Mouse (Mus musculus) left cerebral cortex, postnatal 25 days (tissue): ENCODE data around the gene Dnajc2. TPM values are rescaled to one million over a fixed set of nuclear protein-coding genes. Genes with fewer than 3 reads are reported as not detected.

Source experiments
- DNase-seq, 2 experiments: peaks; one replicate each; pipeline ENCODE4 v3.0.0; 2022; ENCODE audit warnings: low spot score in 2 of 2, mixed read lengths in 1 of 2
- intact Hi-C: fragments of 180-260 bp; cut with DNase I; formaldehyde crosslinking; loops from one replicate; pipeline ENCODE4 v1.15.1; 2025
- total RNA-seq, 2 experiments: library from RNA; stranded (reverse); gene quantifications; 2 replicates each; pipeline ENCODE4 v1.2.3; 2021

Gene Dnajc2
- total RNA-seq, 2 experiments from 2014 or later: 29.6 to 34.9 TPM

- intact Hi-C loops: no loop called here
- DNase-seq: no peak
Measured at GRCm38 (mm10) chr5:21768506-21768905, 16.5 kb downstream of the Dnajc2 start.

DNA sequence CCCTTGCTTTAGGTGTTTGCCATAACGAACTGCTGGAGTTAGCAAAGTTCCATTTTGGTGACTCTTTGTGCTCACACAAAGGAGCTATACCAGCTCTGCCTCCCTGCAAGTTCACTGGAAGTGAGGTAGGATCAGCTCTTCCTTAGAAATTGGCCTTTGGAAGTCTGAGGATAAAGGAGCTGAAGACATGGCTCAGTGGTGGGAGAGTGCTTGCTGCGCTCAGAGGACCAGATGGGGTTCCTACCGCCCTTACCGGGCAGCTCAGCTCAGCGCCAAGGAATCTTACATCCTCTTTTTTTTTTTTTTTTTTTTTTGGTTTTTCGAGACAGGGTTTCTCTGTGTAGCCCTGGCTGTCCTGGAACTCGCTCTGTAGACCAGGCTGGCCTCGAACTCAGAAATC, 39.1 kb downstream of the Dnajc2 start:
- intact Hi-C loops: no loop called here
- DNase-seq: no peak

DNA sequence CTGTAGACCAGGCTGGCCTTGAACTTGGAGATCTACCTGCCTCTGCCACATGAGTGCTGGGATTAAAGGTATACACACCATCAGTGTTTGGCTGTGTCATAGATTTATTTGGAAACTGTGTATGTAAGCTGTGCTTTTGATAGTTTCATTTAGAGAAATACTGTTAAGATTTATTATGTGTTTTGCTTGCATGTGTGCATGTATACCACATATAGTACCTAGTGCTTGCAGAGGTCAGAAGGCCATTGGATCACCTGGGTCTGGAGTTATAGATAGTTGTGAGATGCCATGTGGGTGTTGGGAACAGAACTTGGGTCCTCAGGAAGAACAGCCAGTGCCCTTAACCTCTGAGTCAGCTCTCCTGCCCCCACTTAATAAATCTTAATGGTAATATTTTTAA, 40.4 kb downstream of the Dnajc2 start:
- DNase-seq: no peak

GRCm38 (mm10) chr5:21743606-21744005, 41.4 kb downstream of the Dnajc2 start:
- intact Hi-C loops: no loop called here

More for the DNA sequence above, 40.4 kb downstream of the Dnajc2 start:
- intact Hi-C loops: no loop called here

GRCm38 (mm10) chr5:21739881-21740280, 45.2 kb downstream of the Dnajc2 start:
- intact Hi-C loops: loop anchor here (5.0 to 10.0 kb wide), 4 partner anchors 47 to 777 kb away; partner anchors contain the start of genes Dnajc2 and Psmc2
- DNase-seq: no peak

More at GRCm38 (mm10) chr5:21743606-21744005, 41.4 kb downstream of the Dnajc2 start:
- no peak for DNase-seq

GRCm38 (mm10) chr5:21739120-21739519, 45.9 kb downstream of the Dnajc2 start:
- intact Hi-C loops: loop anchor here (5.0 to 10.0 kb wide), 4 partner anchors 48 to 778 kb away; partner anchors contain the start of genes Dnajc2 and Psmc2
- no peak for DNase-seq

DNA sequence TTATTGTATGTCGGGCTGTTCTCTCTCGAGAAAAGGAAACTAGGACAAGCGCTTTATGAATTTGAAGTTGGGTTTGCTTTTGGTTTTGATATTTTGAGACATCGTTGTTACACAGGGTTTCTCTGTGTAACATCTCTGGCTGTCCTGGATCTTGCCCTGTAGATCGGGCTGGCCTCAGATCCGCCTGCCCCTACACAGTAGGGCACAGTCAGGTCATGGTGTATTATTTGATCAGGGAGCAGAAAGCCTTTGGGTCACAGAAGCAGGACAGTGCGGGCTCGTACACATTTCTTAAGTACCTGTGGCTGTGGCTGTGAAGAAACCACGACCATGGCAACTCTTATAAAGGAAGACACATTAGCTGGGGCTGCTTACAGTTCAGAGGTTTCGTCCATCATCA, 47.4 kb downstream of the Dnajc2 start:
- no peak for DNase-seq
- intact Hi-C loops: loop anchor here (1.0 to 10.0 kb wide), 5 partner anchors 50 to 780 kb away; partner anchors contain the start of genes Dnajc2 and Psmc2

DNA sequence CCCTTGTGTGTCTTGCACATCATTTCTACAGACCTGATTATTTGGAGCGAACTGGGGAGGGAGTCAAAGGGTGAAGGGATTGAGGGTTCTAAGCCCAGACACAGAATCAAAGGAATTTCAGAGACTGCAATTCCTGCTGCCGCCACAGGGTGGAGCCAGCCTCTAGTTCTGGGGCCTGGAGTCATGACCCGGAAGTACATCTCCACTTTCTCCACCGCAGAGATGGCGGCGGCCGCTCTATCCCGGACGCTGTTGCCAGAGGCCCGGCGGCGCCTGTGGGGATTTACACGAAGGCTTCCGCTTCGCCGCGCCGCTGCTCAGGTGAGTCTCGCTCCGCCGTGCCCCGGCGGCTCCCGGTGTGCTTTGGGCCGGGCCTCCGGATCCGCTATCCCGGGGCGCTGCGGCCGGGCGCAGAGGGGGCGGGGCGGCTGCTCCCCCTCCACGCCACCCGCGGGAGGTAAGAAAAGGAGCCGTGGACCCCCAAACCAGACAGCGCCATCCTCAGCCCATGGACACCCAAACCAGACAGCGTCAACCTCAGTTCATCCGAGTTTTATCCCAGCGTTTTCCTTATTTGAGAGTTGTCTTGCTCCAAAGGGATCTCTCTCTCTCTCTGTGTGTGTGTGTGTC, 48.0 kb downstream of the Dnajc2 start, which contains the start of gene Pmpcb:
Pmpcb (plus strand) TSS at position 186 of the 630 bp plus-strand sequence.
- intact Hi-C loops: loop anchor here (1.0 to 10.0 kb wide), 5 partner anchors 50 to 780 kb away; partner anchors contain the start of genes Dnajc2 and Psmc2
- DNase-seq: peak; percentile 89 to 91

GRCm38 (mm10) chr5:21736046-21736445, 49.0 kb downstream of the Dnajc2 start:
- intact Hi-C loops: loop anchor here (5.0 to 10.0 kb wide), 4 partner anchors 51 to 781 kb away; partner anchors contain the start of genes Dnajc2 and Psmc2
- no peak for DNase-seq

DNA sequence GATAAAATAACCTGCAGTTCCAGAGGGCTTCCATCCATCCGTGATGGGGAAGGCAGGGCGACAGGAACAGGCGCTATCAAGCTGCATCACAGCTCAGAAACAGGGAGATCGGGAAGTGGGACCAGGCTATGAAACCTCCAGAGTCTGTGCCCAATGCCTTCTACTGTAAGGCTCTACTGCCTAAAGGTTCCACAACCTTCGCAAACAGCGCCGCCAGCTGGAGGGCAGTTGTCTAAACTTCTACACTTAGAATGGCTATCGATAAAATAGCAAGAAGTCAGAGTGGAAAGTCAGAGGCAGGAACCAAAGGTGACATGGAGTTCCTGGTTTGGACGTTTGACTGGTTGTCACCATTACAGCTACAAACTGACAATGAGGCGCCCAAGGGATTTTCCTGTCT, 49.5 kb downstream of the Dnajc2 start:
- peak; percentile 40 to 63 for DNase-seq
- intact Hi-C loops: loop anchor here (5.0 to 10.0 kb wide), 4 partner anchors 52 to 782 kb away; partner anchors contain the start of genes Dnajc2 and Psmc2

DNA sequence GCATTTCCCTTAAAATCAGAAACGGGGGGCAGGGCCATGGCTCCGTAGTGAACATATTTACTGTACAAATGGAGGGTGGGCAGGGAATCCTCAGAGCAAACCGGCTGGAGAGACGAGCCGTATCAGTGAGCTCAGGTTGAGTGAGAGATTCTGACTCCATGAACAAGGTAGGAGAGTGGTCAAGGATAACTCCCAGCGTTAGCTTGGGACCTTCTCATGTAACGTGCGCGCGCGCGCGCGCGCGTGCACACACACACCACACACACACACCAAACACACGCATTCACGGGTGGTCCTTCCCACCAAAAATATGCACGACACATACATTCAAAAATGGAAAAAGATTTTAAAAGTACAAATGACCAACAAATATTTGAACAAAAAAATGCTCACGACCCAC, 50.0 kb downstream of the Dnajc2 start:
- intact Hi-C loops: loop anchor here (5.0 to 10.0 kb wide), 4 partner anchors 52 to 782 kb away; partner anchors contain the start of genes Dnajc2 and Psmc2

DNA sequence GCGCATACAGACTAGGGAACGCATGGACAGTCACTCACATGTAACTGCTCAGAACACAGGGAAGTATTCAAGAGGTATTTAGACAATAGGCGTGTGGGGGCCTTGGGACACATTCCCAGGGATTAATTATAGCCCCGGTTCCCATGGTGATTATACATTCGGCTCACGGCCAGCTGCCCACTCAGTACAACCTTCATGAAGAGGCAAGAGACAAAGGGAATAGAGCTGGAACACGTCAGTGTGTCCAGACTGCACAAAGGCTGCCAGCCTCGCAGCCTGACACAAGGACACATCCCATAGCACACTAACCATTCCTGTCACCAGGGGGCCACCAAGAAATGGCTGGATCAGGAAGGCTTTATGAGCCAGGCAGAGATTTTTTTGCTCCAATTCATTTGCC, 52.1 kb downstream of the Dnajc2 start:
- intact Hi-C loops: loop anchor here (2.0 to 10.0 kb wide), 3 partner anchors 32 to 468 kb away; partner anchors contain the start of gene Napepld
- DNase-seq: peak; percentile 82 to 97

More for the DNA sequence above, 50.0 kb downstream of the Dnajc2 start:
- no peak for DNase-seq

DNA sequence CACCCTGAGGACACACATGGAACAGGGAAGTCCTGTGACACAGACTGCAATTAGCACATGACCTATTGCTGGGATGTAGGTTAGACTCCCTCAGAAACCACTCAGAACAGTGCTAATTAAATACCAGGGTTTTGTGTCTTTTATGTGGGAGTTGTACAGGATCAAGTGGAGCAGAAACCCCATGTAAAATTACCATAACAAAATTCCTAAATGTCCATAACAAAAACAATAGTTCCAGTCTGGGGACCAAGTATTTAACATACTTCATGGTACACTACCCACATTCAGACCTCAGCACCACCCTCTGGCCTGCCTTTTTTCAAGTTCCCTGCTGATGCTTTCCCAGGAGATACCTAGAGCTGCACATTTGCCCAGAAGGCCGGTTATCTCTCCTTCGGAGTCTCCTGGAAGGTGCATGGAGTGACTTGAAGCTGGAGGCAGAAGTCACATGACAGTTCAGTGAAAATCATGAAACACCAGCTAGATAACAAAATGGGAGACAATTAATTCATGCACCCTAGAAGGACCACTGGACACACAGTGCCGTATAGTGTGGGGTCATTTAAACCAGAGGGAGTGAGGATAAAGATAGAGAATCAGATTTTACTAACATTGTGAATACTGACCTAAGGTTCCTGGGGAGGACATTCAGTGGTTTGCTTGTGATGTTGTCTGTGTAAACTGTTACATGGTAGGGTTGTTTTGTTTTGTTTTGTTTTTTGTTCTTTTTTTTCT, 52.7 kb downstream of the Dnajc2 start:
- intact Hi-C loops: loop anchor here (2.0 to 10.0 kb wide), 3 partner anchors 32 to 468 kb away; partner anchors contain the start of gene Napepld
- peak in 1 of 2 experiments; percentile 19 for DNase-seq

GRCm38 (mm10) chr5:21729107-21729506, 55.9 kb downstream of the Dnajc2 start:
- intact Hi-C loops: no loop called here
- no peak for DNase-seq

GRCm38 (mm10) chr5:21724872-21725271, 60.2 kb downstream of the Dnajc2 start:
- peak in 1 of 2 experiments; percentile 9 for DNase-seq
- intact Hi-C loops: no loop called here

GRCm38 (mm10) chr5:21724427-21724826, 60.6 kb downstream of the Dnajc2 start:
- intact Hi-C loops: no loop called here
- DNase-seq: peak in 1 of 2 experiments; percentile 16

DNA sequence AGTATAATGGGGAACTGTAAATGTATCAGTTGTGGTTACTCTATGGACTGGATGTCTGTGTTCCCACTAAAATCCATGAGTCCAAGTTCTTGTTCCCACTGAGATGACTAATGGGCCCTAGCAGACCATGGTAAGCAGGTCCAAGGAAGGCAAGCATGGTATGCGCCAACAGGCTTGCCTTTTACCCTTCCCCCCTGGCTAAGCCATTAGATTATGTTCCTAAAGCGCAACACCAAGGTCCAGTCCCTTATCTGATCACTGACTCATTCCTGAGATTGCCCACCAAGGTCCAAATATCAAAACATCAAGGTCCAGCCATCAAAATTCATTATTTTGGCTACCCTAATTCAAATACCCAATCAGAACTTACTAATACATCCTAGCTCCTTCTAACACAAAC, 65.8 kb downstream of the Dnajc2 start:
- no peak for DNase-seq
- intact Hi-C loops: no loop called here

DNA sequence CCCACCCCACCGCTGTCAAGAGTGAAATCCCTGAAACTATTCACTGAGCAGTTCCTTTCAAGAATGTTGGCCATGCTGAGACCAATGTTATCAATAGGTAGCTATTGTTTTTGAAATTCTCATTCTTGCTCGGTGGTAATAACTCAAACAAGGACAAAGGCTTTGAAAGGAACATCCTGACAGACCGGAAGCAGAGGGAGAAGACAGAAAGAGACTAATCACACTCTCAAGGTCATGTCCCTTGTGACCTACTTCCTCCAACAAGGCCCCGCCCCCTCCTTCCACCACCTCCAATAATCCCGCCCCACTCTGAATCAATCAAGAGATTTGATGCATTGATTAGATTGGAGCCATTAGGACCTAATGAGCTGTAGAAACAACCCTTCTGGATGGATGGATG, 66.5 kb downstream of the Dnajc2 start:
- no peak for DNase-seq
- intact Hi-C loops: no loop called here

DNA sequence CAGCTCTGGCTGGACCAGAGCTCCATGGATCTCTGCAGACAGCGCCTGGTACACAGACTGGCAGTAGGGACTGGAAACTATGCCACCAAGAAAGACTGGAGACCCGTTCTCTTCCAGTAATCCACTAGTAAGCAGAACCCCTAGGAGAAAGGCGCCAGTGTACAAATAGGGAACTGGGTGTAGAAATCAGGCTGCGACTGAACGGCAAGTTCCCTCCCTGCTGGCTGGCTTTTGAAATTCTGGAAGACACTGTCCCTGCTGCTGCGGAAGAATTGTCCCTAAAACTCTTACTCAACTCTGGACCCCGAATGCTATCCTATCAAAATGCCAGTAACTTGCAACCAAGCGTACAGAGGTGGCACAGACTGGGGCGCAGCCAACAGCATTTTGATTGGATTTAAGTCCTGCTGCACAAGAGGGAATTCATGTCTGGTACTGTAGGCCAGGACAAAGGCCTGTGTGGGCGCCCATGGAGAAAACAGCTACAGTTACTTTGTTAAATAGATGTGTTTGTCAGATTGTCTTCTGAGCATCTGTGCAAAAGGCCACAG, 67.8 kb downstream of the Dnajc2 start:
- intact Hi-C loops: no loop called here
- DNase-seq: no peak

- no peak for DNase-seq
- intact Hi-C loops: no loop called here
Measured at GRCm38 (mm10) chr5:21714447-21714846, 70.6 kb downstream of the Dnajc2 start.
